30 mouse cellular contexts compared by ENCODE assay signal in the genomic region with DNA sequence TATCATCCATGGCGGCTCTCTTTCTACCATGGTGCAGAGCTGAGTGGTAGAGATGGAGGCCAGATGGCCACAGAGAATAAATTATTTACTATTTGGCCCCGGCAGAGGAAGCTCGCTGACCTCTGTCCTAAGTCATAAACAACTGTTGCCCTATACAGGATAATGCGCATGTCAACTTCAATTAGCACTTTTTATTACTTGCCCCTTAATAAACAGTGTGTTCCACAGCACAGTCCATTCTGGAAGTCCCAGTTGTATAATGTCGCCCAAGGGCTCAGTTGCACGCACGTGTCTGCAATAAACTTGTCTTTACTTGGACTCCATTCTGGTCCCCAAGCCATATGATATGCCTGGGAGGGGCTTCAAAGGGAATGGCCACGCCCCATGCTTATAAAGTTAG.
DNase-seq lines count a peak whose midpoint lies in the region; ATAC-seq lines count a peak whose summit lies in the region.
"Had no signal": no experiment of that assay in that cellular context is flagged by ENCODE, and none has a peak within 500 bp of the region (broad histone marks: within the 10 kb centered on the region; RNA-seq: fewer than 3 reads in every experiment).

No protein-coding gene starts in this region.

- WGBS in kidney, embryonic 14.5 days, result 33% methylated on average over 8 of the region's 8 CpGs

- H3K9me3 ChIP-seq in kidney, embryonic 14.5 days (ENCODE audit: control insufficient read depth, low read length), result no peaks in the 10 kb centered on the region
- H3K9me3 ChIP-seq: forebrain, embryonic 12.5 days; heart, embryonic 12.5 days; liver, embryonic 15.5 days; midbrain, embryonic 10.5 days; midbrain, embryonic 15.5 days; stomach, embryonic 15.5 days had no signal

- no peak for ATAC-seq in cerebellum, adult (ENCODE audit: insufficient number of reproducible peaks, low FRiP score, low TSS enrichment)
- ATAC-seq in kidney, embryonic 14.5 days (ENCODE audit: low FRiP score, low TSS enrichment), result peak; percentile 82
- no peak for ATAC-seq in erythroblast, adult 5-6 weeks (replicated peaks; ENCODE audit: low FRiP score, poor library complexity, severe bottlenecking)
- ATAC-seq: activated CD4-positive, CD25-positive, alpha-beta regulatory T cell, adult 4 months; forebrain, postnatal 0 days; inflammation-experienced regulatory T-cells, adult 6 months; midbrain, embryonic 15.5 days had no signal

- DNase-seq in cerebellum, adult 11-12 months, result peak; percentile 22
- no peak for DNase-seq in kidney, adult 9 months
- DNase-seq in kidney, postnatal 14 days, result peak; percentile 9
- DNase-seq in kidney, adult 18-20 months, result no peak
- DNase-seq in forelimb bud, embryonic 11.5 days (ENCODE audit: low read depth, low spot score), result peak; percentile 72
- DNase-seq: adrenal gland, adult 2 months; adrenal gland, postnatal 36 days; cerebellum, adult 8-10 months; forebrain, postnatal 0 days; gastrocnemius, postnatal 14 days; kidney, adult 8-10 months; left cerebral cortex, postnatal 4 days; lung, postnatal 10 days; right cerebral cortex, postnatal 25 days; thymus, adult 18-20 months; thymus, postnatal 25 days had no signal

- no peaks in the 10 kb centered on the region for H3K36me3 ChIP-seq in kidney, embryonic 14.5 days (ENCODE audit: control insufficient read depth, insufficient read depth, low read length)
- H3K36me3 ChIP-seq: forebrain, embryonic 12.5 days; heart, embryonic 12.5 days; liver, embryonic 15.5 days; midbrain, embryonic 10.5 days; midbrain, embryonic 15.5 days; stomach, embryonic 15.5 days had no signal

- H3K4me3 ChIP-seq in kidney, embryonic 14.5 days (ENCODE audit: low read length), result no peak overlapping the region
- H3K4me3 ChIP-seq: forebrain, embryonic 12.5 days; heart, embryonic 12.5 days; layer of hippocampus, adult 2 months; liver, embryonic 15.5 days; midbrain, embryonic 10.5 days; midbrain, embryonic 15.5 days; stomach, embryonic 15.5 days had no signal

- no peak overlapping the region for H3K27ac ChIP-seq in kidney, embryonic 14.5 days (ENCODE audit: low read depth, low read length)
- H3K27ac ChIP-seq: forebrain, embryonic 12.5 days; hindbrain, embryonic 14.5 days; layer of hippocampus, adult 2 months; liver, embryonic 15.5 days; midbrain, embryonic 10.5 days; midbrain, embryonic 15.5 days; stomach, embryonic 15.5 days had no signal

- H3K9ac ChIP-seq in kidney, embryonic 14.5 days (ENCODE audit: low read depth, low read length), result no peak overlapping the region
- H3K9ac ChIP-seq: forebrain, embryonic 12.5 days; forebrain, postnatal 0 days; heart, embryonic 12.5 days; hindbrain, embryonic 14.5 days; liver, embryonic 15.5 days; midbrain, embryonic 15.5 days; stomach, embryonic 15.5 days had no signal

- H3K4me2 ChIP-seq in kidney, embryonic 14.5 days (replicated peaks; ENCODE audit: low read depth, low read length), result no peak overlapping the region
- H3K4me2 ChIP-seq: forebrain, embryonic 12.5 days; heart, embryonic 12.5 days; hindbrain, embryonic 14.5 days; liver, embryonic 15.5 days; midbrain, embryonic 15.5 days; stomach, embryonic 15.5 days had no signal

- no peaks in the 10 kb centered on the region for H3K4me1 ChIP-seq in kidney, embryonic 14.5 days (ENCODE audit: control insufficient read depth, insufficient read depth, low read length)
- H3K4me1 ChIP-seq: forebrain, embryonic 12.5 days; heart, embryonic 12.5 days; liver, embryonic 15.5 days; midbrain, embryonic 10.5 days; midbrain, embryonic 15.5 days; stomach, embryonic 15.5 days had no signal

- no peaks in the 10 kb centered on the region; the same call in 1 of the 2 replicates for H3K27me3 ChIP-seq in kidney, embryonic 14.5 days (ENCODE audit: control insufficient read depth, insufficient read depth, low read length)
- H3K27me3 ChIP-seq: CH12.LX; forebrain, embryonic 12.5 days; liver, embryonic 15.5 days; midbrain, embryonic 15.5 days; stomach, embryonic 15.5 days had no signal

Comparison
In these comparisons a context has a peak if more than half of its experiments do, and no peak if none do; other contexts are left out.
1. DNase-seq: peak in cerebellum, adult 11-12 months (single experiment), kidney, postnatal 14 days (single experiment) and forelimb bud, embryonic 11.5 days (single experiment); none in kidney, adult 9 months (single experiment) and kidney, adult 18-20 months (single experiment).